Mouse (Mus musculus): ENCODE results near the gene Birc3. TPM values are rescaled to one million over a fixed set of nuclear protein-coding genes. Genes with fewer than 3 reads are reported as not detected.

Gene Birc3
- total and polyA plus RNA-seq, 3 experiments, result 11.6 to 26.5 TPM; not detected in 1

Other genes with a start within 250 kb of the Birc3 start
- gene Mmp20, start 245.0 kb downstream of the Birc3 start, total RNA-seq (2012; rRNA removed), result not detected in 2 replicates
- not detected for gene Mmp20, start 245.0 kb downstream of the Birc3 start, polyA plus RNA-seq (2012; ENCODE audit: insufficient read depth in 1 of 2, insufficient read length in 2 of 2, low read depth in 1 of 2, low replicate concordance in 2 of 2, missing spikeins in 1 of 2)
- not detected in 2 replicates for gene Mmp7, start 181.1 kb downstream of the Birc3 start, total RNA-seq (2012; rRNA removed)
- gene Mmp7, start 181.1 kb downstream of the Birc3 start, polyA plus RNA-seq (2012; ENCODE audit: insufficient read depth in 1 of 2, insufficient read length in 2 of 2, low read depth in 1 of 2, low replicate concordance in 2 of 2, missing spikeins in 1 of 2), result not detected
- gene Tmem123, start 109.1 kb downstream of the Birc3 start, total RNA-seq (2012; rRNA removed), result 40.1 and 43.5 TPM in 2 replicates
- 10 to 100 TPM in 1 of 2 experiments, not detected in 1; 88.8 TPM for gene Tmem123, start 109.1 kb downstream of the Birc3 start, polyA plus RNA-seq (2012; ENCODE audit: insufficient read depth in 1 of 2, insufficient read length in 2 of 2, low read depth in 1 of 2, low replicate concordance in 2 of 2, missing spikeins in 1 of 2)
- gene Birc2, start 36.1 kb downstream of the Birc3 start, total RNA-seq (2012; rRNA removed), result 29.6 TPM in 2 replicates
- 10 to 100 TPM in 1 of 2 experiments, not detected in 1; 33.0 TPM for gene Birc2, start 36.1 kb downstream of the Birc3 start, polyA plus RNA-seq (2012; ENCODE audit: insufficient read depth in 1 of 2, insufficient read length in 2 of 2, low read depth in 1 of 2, low replicate concordance in 2 of 2, missing spikeins in 1 of 2)
- not detected in 2 replicates for gene Yap1, start 131.4 kb upstream of the Birc3 start, total RNA-seq (2012; rRNA removed)
- gene Yap1, start 131.4 kb upstream of the Birc3 start, polyA plus RNA-seq (2012; ENCODE audit: insufficient read depth in 1 of 2, insufficient read length in 2 of 2, low read depth in 1 of 2, low replicate concordance in 2 of 2, missing spikeins in 1 of 2), result not detected
- not detected in 2 replicates for gene Cfap300, start 169.6 kb upstream of the Birc3 start, total RNA-seq (2012; rRNA removed)
- not detected for gene Cfap300, start 169.6 kb upstream of the Birc3 start, polyA plus RNA-seq (2012; ENCODE audit: insufficient read depth in 1 of 2, insufficient read length in 2 of 2, low read depth in 1 of 2, low replicate concordance in 2 of 2, missing spikeins in 1 of 2)